Mouse (Mus musculus): ENCODE data around the gene Cdh13. TPM values are rescaled to one million over a fixed set of nuclear protein-coding genes. Genes with fewer than 3 reads are reported as not detected.

The Cdh13 gene
- polyA plus RNA-seq, 1 experiment from 2014 or later, result 56.3 TPM

GRCm38 (mm10) chr8:118667736-118668135 lies 384.2 kb downstream of the Cdh13 start:
- no peak overlapping the region for H3K9ac ChIP-seq (replicated peaks)
- peaks cover 6% of the 10 kb centered on the region for H3K4me1 ChIP-seq (replicated peaks)
- no peak overlapping the region for H3K27ac ChIP-seq
- no peaks in the 10 kb centered on the region for H3K36me3 ChIP-seq
- no peak overlapping the region for H3K4me2 ChIP-seq (replicated peaks)
- H3K9me3 ChIP-seq, result 0 out of 2 replicates have a peak, but pooled peaks cover 5% of the 10 kb centered on the region
- H3K4me3 ChIP-seq (replicated peaks), result no peak overlapping the region
- no peak for ATAC-seq
- 81% methylated on average over 4 of the region's 4 CpGs for WGBS
- no peaks in the 10 kb centered on the region for H3K27me3 ChIP-seq

GRCm38 (mm10) chr8:118676233-118676632 lies 392.7 kb downstream of the Cdh13 start:
- Histone ChIP-seq H3K9me3 (no peaks in the 10 kb centered on the region), H3K27ac (no peak overlapping the region), H3K27me3 (no peaks in the 10 kb centered on the region), H3K9ac (replicated peaks) (no peak overlapping the region), H3K36me3 (no peaks in the 10 kb centered on the region), H3K4me1 (replicated peaks) (no peaks in the 10 kb centered on the region), H3K4me2 (replicated peaks) (no peak overlapping the region), H3K4me3 (replicated peaks) (no peak overlapping the region)
- 91% methylated on average over 6 of the region's 6 CpGs for WGBS
- ATAC-seq, result no peak

GRCm38 (mm10) chr8:118679347-118679746 lies 395.8 kb downstream of the Cdh13 start:
- H3K36me3 ChIP-seq, result no peaks in the 10 kb centered on the region
- 73% methylated on average over 9 of the region's 9 CpGs for WGBS
- no peak overlapping the region for H3K9ac ChIP-seq (replicated peaks)
- no peak overlapping the region for H3K4me3 ChIP-seq (replicated peaks)
- H3K27ac ChIP-seq, result no peak overlapping the region
- no peak overlapping the region for H3K4me2 ChIP-seq (replicated peaks)
- no peaks in the 10 kb centered on the region for H3K27me3 ChIP-seq
- no peaks in the 10 kb centered on the region for H3K4me1 ChIP-seq (replicated peaks)
- no peaks in the 10 kb centered on the region for H3K9me3 ChIP-seq
- ATAC-seq, result no peak

- Histone ChIP-seq H3K36me3 (no peaks in the 10 kb centered on the region), H3K9ac (replicated peaks) (no peak overlapping the region), H3K9me3 (no peaks in the 10 kb centered on the region), H3K4me1 (replicated peaks) (no peaks in the 10 kb centered on the region), H3K27ac (no peak overlapping the region), H3K4me2 (replicated peaks) (no peak overlapping the region), H3K4me3 (replicated peaks) (no peak overlapping the region), H3K27me3 (no peaks in the 10 kb centered on the region)
- WGBS, result 57% methylated on average over 3 of the region's 3 CpGs
- no peak for ATAC-seq
These were observed 399.9 kb downstream of the Cdh13 start for GRCm38 (mm10) chr8:118683386-118683785.

GRCm38 (mm10) chr8:118685863-118686262 lies 402.3 kb downstream of the Cdh13 start:
- Histone ChIP-seq H3K4me3 (replicated peaks) (no peak overlapping the region), H3K36me3 (no peaks in the 10 kb centered on the region), H3K27me3 (no peaks in the 10 kb centered on the region), H3K4me1 (replicated peaks) (peaks cover 6% of the 10 kb centered on the region; the same call in 1 of the 2 replicates), H3K9ac (replicated peaks) (no peak overlapping the region), H3K9me3 (no peaks in the 10 kb centered on the region), H3K27ac (no peak overlapping the region), H3K4me2 (replicated peaks) (no peak overlapping the region)
- ATAC-seq, result no peak
- 97% methylated on average over 1 of the region's 1 CpGs for WGBS

- ATAC-seq, result no peak
- H3K4me1 ChIP-seq (replicated peaks), result peaks cover 6% of the 10 kb centered on the region; the same call in 1 of the 2 replicates
- no peaks in the 10 kb centered on the region for H3K9me3 ChIP-seq
- no peak overlapping the region for H3K9ac ChIP-seq (replicated peaks)
- WGBS, result 62% methylated on average over 1 of the region's 1 CpGs
- H3K4me2 ChIP-seq (replicated peaks), result no peak overlapping the region
- no peaks in the 10 kb centered on the region for H3K27me3 ChIP-seq
- no peaks in the 10 kb centered on the region for H3K36me3 ChIP-seq
- H3K4me3 ChIP-seq (replicated peaks), result no peak overlapping the region
- H3K27ac ChIP-seq, result no peak overlapping the region
These were observed 406.3 kb downstream of the Cdh13 start for GRCm38 (mm10) chr8:118689849-118690248.

GRCm38 (mm10) chr8:118701312-118701880 lies 417.9 kb downstream of the Cdh13 start:
- Histone ChIP-seq H3K4me2 (replicated peaks) (no peak overlapping the region), H3K36me3 (no peaks in the 10 kb centered on the region), H3K27ac (no peak overlapping the region), H3K4me3 (replicated peaks) (no peak overlapping the region), H3K27me3 (no peaks in the 10 kb centered on the region), H3K9ac (replicated peaks) (no peak overlapping the region), H3K4me1 (replicated peaks) (no peaks in the 10 kb centered on the region), H3K9me3 (0 out of 2 replicates have a peak, but pooled peaks cover 4% of the 10 kb centered on the region)
- ATAC-seq, result no peak
- WGBS, result 92% methylated on average over 22 of the region's 22 CpGs

- Histone ChIP-seq H3K27me3 (no peaks in the 10 kb centered on the region), H3K9ac (replicated peaks) (no peak overlapping the region), H3K4me2 (replicated peaks) (no peak overlapping the region), H3K4me1 (replicated peaks) (no peaks in the 10 kb centered on the region), H3K4me3 (replicated peaks) (no peak overlapping the region), H3K27ac (no peak overlapping the region), H3K9me3 (0 out of 2 replicates have a peak, but pooled peaks cover 6% of the 10 kb centered on the region), H3K36me3 (0 out of 2 replicates have a peak, but pooled peaks cover 3% of the 10 kb centered on the region)
- ATAC-seq, result no peak
- 94% methylated on average over 3 of the region's 3 CpGs for WGBS
These were observed 425.8 kb downstream of the Cdh13 start for GRCm38 (mm10) chr8:118709366-118709765.

GRCm38 (mm10) chr8:118711631-118712030 lies 428.1 kb downstream of the Cdh13 start:
- no peak for ATAC-seq
- 0 out of 2 replicates have a peak, but pooled peaks cover 3% of the 10 kb centered on the region for H3K36me3 ChIP-seq

GRCm38 (mm10) chr8:118713111-118713510 lies 429.6 kb downstream of the Cdh13 start:
- Histone ChIP-seq H3K27me3 (no peaks in the 10 kb centered on the region), H3K4me1 (replicated peaks) (no peaks in the 10 kb centered on the region), H3K4me3 (replicated peaks) (no peak overlapping the region), H3K9ac (replicated peaks) (no peak overlapping the region), H3K4me2 (replicated peaks) (no peak overlapping the region), H3K27ac (no peak overlapping the region), H3K36me3 (0 out of 2 replicates have a peak, but pooled peaks cover 3% of the 10 kb centered on the region), H3K9me3 (0 out of 2 replicates have a peak, but pooled peaks cover 6% of the 10 kb centered on the region)
- WGBS, result 84% methylated on average over 11 of the region's 11 CpGs
- ATAC-seq, result no peak

More at GRCm38 (mm10) chr8:118711631-118712030, 428.1 kb downstream of the Cdh13 start:
- H3K9me3 ChIP-seq, result 0 out of 2 replicates have a peak, but pooled peaks cover 6% of the 10 kb centered on the region
- no peak overlapping the region for H3K27ac ChIP-seq
- no peak overlapping the region for H3K4me2 ChIP-seq (replicated peaks)
- H3K27me3 ChIP-seq, result no peaks in the 10 kb centered on the region
- H3K4me3 ChIP-seq (replicated peaks), result no peak overlapping the region
- no peak overlapping the region for H3K9ac ChIP-seq (replicated peaks)
- WGBS, result 88% methylated on average over 3 of the region's 3 CpGs
- no peaks in the 10 kb centered on the region for H3K4me1 ChIP-seq (replicated peaks)

- Histone ChIP-seq H3K36me3 (0 out of 2 replicates have a peak, but pooled peaks cover 3% of the 10 kb centered on the region), H3K9ac (replicated peaks) (no peak overlapping the region), H3K4me1 (replicated peaks) (no peaks in the 10 kb centered on the region), H3K27me3 (no peaks in the 10 kb centered on the region), H3K4me3 (replicated peaks) (no peak overlapping the region), H3K4me2 (replicated peaks) (no peak overlapping the region), H3K9me3 (0 out of 2 replicates have a peak, but pooled peaks cover 6% of the 10 kb centered on the region), H3K27ac (no peak overlapping the region)
- WGBS, result 90% methylated on average over 3 of the region's 3 CpGs
- no peak for ATAC-seq
These were observed 430.1 kb downstream of the Cdh13 start for GRCm38 (mm10) chr8:118713596-118713995.

GRCm38 (mm10) chr8:118722896-118723295 lies 439.4 kb downstream of the Cdh13 start:
- Histone ChIP-seq H3K27me3 (no peaks in the 10 kb centered on the region), H3K4me3 (replicated peaks) (no peak overlapping the region), H3K9ac (replicated peaks) (no peak overlapping the region), H3K36me3 (no peaks in the 10 kb centered on the region), H3K9me3 (no peaks in the 10 kb centered on the region), H3K4me1 (replicated peaks) (no peaks in the 10 kb centered on the region), H3K4me2 (replicated peaks) (no peak overlapping the region), H3K27ac (no peak overlapping the region)
- 92% methylated on average over 3 of the region's 3 CpGs for WGBS
- ATAC-seq, result no peak

- no peak for ATAC-seq
- 94% methylated on average over 5 of the region's 5 CpGs for WGBS
These were observed 442.1 kb downstream of the Cdh13 start for GRCm38 (mm10) chr8:118725651-118726050.

More at GRCm38 (mm10) chr8:118725651-118726050, 442.1 kb downstream of the Cdh13 start:
- Histone ChIP-seq H3K4me2 (replicated peaks) (no peak overlapping the region), H3K27me3 (no peaks in the 10 kb centered on the region), H3K4me3 (replicated peaks) (no peak overlapping the region), H3K36me3 (no peaks in the 10 kb centered on the region), H3K4me1 (replicated peaks) (no peaks in the 10 kb centered on the region), H3K9me3 (0 out of 2 replicates have a peak, but pooled peaks cover 4% of the 10 kb centered on the region), H3K9ac (replicated peaks) (no peak overlapping the region), H3K27ac (no peak overlapping the region)
